Mouse (Mus musculus) liver (tissue): ENCODE measurements around the gene Hyal1.

Experiments
- DNase-seq: peaks from one replicate; pipeline ENCODE4 v3.0.0-alpha.2; 2020; ENCODE audit warnings: mixed read lengths

Hyal1 gene

DNA sequence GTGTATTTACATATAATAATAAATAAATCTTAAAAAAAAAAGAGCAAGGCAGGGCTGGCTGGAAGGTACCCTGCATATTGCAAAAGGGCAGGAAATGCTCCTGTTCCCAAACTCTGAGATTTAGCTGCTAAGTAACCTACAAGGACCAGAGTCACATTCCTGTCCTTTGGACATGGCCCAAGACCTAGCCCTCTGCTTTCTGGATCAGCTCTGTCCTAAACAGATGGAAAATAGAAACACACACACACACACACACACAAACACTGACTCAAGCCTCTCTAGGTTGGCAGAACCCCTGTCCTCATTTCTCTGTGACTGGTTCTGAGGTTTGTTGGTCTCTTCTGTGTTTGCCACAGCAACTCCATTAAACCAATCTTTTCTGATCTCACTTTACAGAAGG is 44.2 kb downstream of the Hyal1 start:
- no peak for DNase-seq

DNA sequence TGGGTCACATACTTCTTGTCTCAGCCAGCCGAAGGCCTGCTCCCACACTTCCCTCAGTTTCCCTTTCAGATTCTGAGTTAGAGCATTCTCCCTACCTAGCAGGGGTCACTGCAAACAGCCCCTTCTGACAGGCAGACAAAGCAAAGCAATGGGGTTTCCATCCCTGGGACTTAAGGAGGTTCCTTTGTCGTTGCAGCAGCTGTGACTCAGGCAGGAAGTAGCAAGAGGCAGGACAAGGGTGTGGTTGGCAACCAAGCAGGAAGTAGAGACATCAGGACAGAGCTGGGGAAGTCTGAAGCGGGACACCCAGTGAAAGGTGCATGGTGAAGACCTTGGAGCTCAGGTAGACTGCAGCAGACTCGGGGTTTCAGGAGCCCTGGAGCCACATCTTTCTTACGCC is 47.8 kb downstream of the Hyal1 start:
- DNase-seq: no peak

DNA sequence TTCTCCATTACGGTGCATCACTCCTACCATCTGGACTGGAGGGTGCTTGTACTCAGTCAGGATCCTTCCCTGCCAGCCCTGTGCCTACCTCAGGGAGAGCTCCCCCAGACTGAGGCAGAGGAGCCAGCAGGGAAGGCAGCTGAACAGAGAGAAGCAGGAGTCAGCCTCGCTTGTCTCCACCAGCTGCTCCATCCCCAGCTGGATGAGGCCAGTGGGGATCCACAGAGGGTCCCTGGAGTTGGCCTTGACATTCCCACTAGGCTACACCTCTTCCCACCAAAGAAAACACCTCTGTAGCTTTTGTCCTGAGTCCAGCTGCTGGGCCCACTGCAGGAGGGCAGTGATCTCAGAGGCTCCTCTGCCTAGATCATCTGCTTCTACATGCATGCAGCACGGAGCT is 48.2 kb downstream of the Hyal1 start:
- no peak for DNase-seq

GRCm38 (mm10) chr9:107625351-107626128 is 48.8 kb downstream of the Hyal1 start:
- DNase-seq: no peak

- DNase-seq: peak; percentile 51
Measured at GRCm38 (mm10) chr9:107626158-107626843, 49.6 kb downstream of the Hyal1 start.

- DNase-seq: peak; percentile 88
Measured at GRCm38 (mm10) chr9:107626844-107627277, 50.1 kb downstream of the Hyal1 start.

DNA sequence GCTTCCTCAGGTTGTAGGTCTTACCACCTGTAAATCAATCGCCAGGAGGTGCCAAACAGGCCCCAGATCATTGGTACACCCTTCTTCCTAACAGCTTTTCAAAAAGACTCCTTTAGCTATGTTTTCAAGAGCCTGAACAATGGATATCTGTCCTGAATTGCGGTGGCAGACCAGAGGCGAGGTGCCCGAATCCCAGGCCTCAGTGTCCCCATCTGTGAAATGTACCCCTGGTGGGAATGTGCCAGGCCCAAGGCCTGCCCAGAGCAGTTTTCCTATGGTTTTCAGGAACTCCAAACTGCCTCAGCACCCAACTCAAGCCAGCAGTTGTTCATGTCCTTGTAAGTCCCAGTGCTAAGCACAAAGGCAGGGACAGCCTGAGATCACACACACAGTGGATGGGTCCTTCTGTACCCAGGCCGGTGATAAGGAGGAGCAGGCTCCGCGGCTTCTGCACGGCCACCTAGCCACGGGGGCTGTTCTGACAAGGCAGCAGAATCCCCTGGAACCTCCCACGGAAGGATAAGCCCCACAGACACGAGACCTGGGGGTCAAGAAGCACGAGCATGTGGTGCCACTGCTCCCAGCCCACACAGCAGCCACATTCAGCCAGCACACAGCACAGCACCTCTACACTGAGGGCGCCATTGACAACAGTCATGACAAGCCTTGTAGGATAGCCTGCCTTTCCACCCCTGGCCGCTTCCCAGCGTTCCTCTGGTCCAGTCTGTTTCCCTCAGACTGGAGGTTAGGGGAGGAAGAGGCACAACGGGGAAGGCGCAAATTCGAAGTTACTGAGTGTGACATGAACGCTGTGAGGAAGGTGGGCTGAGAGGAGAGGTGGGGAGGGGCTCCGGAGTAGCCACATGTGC is 50.9 kb downstream of the Hyal1 start:
- DNase-seq: no peak

DNA sequence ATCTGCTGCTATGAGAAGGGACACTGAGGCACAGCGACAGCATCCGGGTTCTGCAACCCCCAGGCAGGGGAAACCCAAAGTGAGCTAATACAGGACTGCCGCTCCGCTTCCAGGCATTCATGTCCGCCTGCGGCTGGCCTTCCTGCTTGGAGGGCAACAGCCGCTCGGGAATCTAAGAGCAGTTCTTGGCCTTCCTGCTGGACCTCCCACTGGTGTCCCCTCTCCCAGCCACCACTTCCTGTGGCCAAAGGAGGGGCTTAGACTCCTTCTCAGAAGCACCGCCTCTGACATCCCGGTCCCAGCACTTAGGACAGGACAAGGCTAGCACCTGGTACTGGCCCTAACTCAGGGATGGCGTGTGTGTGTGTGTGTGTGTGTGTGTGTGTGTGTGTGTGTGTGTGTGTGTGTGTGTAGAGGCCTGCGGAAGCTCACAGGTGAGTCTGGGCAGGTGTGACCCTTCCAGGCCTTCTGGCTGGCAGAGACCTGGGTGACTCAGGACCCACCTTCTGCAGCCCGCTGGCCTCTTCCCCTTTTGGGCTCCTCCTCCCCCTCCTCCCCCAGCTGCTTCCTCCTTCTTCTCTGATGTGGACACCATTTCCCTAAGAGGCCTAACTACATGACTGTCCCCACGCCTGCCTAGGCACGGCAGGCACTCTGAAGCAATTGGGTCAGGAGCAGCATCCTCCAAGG is 52.1 kb downstream of the Hyal1 start:
- peak; percentile 39 for DNase-seq

DNA sequence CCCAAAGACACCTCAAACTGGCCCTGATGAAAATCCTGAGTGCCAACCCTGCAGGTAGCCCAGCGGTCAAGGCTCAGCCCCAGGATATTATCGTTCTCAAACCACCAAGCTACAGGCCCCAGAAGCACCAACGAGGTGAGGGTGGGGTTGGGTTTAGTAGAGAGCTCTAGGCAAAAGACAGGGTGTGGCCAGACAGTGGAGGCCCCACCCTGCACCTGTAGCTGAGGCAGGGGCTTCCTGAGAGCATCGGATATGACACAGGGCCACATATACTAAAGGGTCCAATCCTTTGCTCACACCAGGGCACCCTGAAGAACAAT is 52.6 kb downstream of the Hyal1 start:
- peak; percentile 50 for DNase-seq

DNA sequence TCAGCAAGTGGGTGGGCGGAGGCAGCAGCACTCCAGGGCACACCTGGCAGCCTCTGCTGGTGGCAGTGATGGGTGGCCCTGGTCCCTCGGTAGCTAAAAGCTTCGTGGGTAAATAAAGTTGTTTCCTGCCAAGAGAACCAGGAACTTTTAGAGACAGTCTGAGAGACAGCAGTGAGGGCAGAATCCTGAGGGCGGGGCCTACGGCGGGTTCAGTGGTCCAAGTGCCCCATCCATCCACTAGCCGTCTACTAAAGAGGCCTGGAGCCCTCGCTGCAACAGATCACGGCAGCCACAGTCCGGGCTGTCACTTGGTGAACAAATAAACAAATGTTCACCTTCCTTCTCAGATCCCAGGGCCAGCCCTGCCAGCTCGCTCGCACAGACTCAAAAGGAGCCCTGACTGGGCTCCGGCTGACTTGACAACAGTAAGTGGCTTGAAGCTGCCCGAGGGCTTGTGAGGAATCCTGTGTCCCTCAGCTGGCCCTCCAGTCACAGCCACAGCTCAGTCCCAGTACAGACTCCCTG is 53.2 kb downstream of the Hyal1 start:
- DNase-seq: no peak

- no peak for DNase-seq
Measured at GRCm38 (mm10) chr9:107630576-107630975, 53.8 kb downstream of the Hyal1 start.
